Mouse (Mus musculus) left cerebral cortex, postnatal 4 days (tissue): Measurements from ENCODE around the gene Miip. TPM values are rescaled to one million over a fixed set of nuclear protein-coding genes. Genes with fewer than 3 reads are reported as not detected.

Experiments
- DNase-seq: peaks from one replicate; pipeline ENCODE4 v3.0.0-alpha.2; 2022
- intact Hi-C: fragments of 180-260 bp; cut with DNase I; formaldehyde crosslinking; loops from one replicate; pipeline ENCODE4 v1.15.1; 2025
- total RNA-seq, 2 experiments: library from RNA; stranded (reverse); gene quantifications; 2 replicates each; pipeline ENCODE4 v1.2.3; 2021

Gene Miip
- total RNA-seq = 10 to 100 TPM; 25.1 to 26.3 TPM

- peak; percentile 95 for DNase-seq
- intact Hi-C loops = no loop called here
Observed at GRCm38 (mm10) chr4:147868450-147869031, at the start of gene Miip, which contains the start of gene Fv1. Gene Miip (minus strand): TSS chr4:147868816. Gene Fv1 (plus strand): TSS chr4:147868979.

GRCm38 (mm10) chr4:147909486-147909885, 40.9 kb upstream of the Miip start:
- no peak for DNase-seq
- intact Hi-C loops = no loop called here

- intact Hi-C loops = no loop called here
Observed at GRCm38 (mm10) chr4:147906230-147906629, 37.6 kb upstream of the Miip start.

GRCm38 (mm10) chr4:147905090-147905659, 36.6 kb upstream of the Miip start:
- intact Hi-C loops = no loop called here
- DNase-seq = no peak

More at GRCm38 (mm10) chr4:147906230-147906629, 37.6 kb upstream of the Miip start:
- no peak for DNase-seq

- intact Hi-C loops = no loop called here
- peak; percentile 92 for DNase-seq
Observed at GRCm38 (mm10) chr4:147904313-147905089, 35.9 kb upstream of the Miip start, which contains the start of gene Mfn2. Gene Mfn2 (minus strand): TSS chr4:147904704.

- no peak for DNase-seq
- intact Hi-C loops = no loop called here
Observed at GRCm38 (mm10) chr4:147903601-147904000, 35.0 kb upstream of the Miip start.

- DNase-seq = no peak
- intact Hi-C loops = no loop called here
Observed at GRCm38 (mm10) chr4:147902906-147903500, 34.4 kb upstream of the Miip start.

GRCm38 (mm10) chr4:147900452-147900851, 31.8 kb upstream of the Miip start:
- intact Hi-C loops = no loop called here
- no peak for DNase-seq

- DNase-seq = no peak
- intact Hi-C loops = no loop called here
Observed at GRCm38 (mm10) chr4:147897348-147897747, 28.7 kb upstream of the Miip start.

- no peak for DNase-seq
- intact Hi-C loops = no loop called here
Observed at GRCm38 (mm10) chr4:147896411-147896810, 27.8 kb upstream of the Miip start.

GRCm38 (mm10) chr4:147895815-147896330, 27.3 kb upstream of the Miip start:
- intact Hi-C loops = no loop called here

GRCm38 (mm10) chr4:147890341-147890740, 21.7 kb upstream of the Miip start:
- intact Hi-C loops = no loop called here
- no peak for DNase-seq

More at GRCm38 (mm10) chr4:147895815-147896330, 27.3 kb upstream of the Miip start:
- no peak for DNase-seq

- intact Hi-C loops = loop anchor here (10.0 kb wide), 1 partner anchor 127 kb away; no protein-coding TSS in a partner anchor
- no peak for DNase-seq
Observed at GRCm38 (mm10) chr4:147888237-147888636, 19.6 kb upstream of the Miip start.

- intact Hi-C loops = loop anchor here (10.0 kb wide), 1 partner anchor 128 kb away; no protein-coding TSS in a partner anchor
- DNase-seq = no peak
Observed at GRCm38 (mm10) chr4:147887277-147887676, 18.7 kb upstream of the Miip start.

- DNase-seq = no peak
- intact Hi-C loops = loop anchor here (10.0 kb wide), 1 partner anchor 129 kb away; no protein-coding TSS in a partner anchor
Observed at GRCm38 (mm10) chr4:147886158-147886557, 17.5 kb upstream of the Miip start.

- no peak for DNase-seq
Observed at GRCm38 (mm10) chr4:147884138-147884537, 15.5 kb upstream of the Miip start.

GRCm38 (mm10) chr4:147883041-147883440, 14.4 kb upstream of the Miip start:
- DNase-seq = no peak
- intact Hi-C loops = loop anchor here (10.0 kb wide), 1 partner anchor 132 kb away; no protein-coding TSS in a partner anchor

More at GRCm38 (mm10) chr4:147884138-147884537, 15.5 kb upstream of the Miip start:
- intact Hi-C loops = loop anchor here (10.0 kb wide), 1 partner anchor 131 kb away; no protein-coding TSS in a partner anchor

- intact Hi-C loops = loop anchor here (10.0 kb wide), 1 partner anchor 133 kb away; no protein-coding TSS in a partner anchor
- DNase-seq = no peak
Observed at GRCm38 (mm10) chr4:147881792-147882191, 13.2 kb upstream of the Miip start.

GRCm38 (mm10) chr4:147879865-147880264, 11.2 kb upstream of the Miip start:
- DNase-seq = no peak
- intact Hi-C loops = loop anchor here (10.0 kb wide), 1 partner anchor 135 kb away; no protein-coding TSS in a partner anchor

- intact Hi-C loops = no loop called here
- DNase-seq = no peak
Observed at GRCm38 (mm10) chr4:147879456-147879855, 10.8 kb upstream of the Miip start.
